Mouse (Mus musculus) limb, embryonic 10.5 days (tissue): ENCODE results near the gene Nptn. TPM values are rescaled to one million over a fixed set of nuclear protein-coding genes. Genes with fewer than 3 reads are reported as not detected.

Experiments used
- DNase-seq: peaks from one replicate; pipeline ENCODE4 v3.0.0-alpha.2; 2017; ENCODE audit warnings: low spot score
- H3K27ac ChIP-seq: fragments of 300-500 bp; sonication (generic); 2 replicates; pipeline ENCODE4 v1.5.1; 2016; ENCODE audit warnings: mild to moderate bottlenecking
- H3K27me3 ChIP-seq: fragments of 300-500 bp; sonication (generic); 2 replicates; pipeline ENCODE4 v1.6.1; 2016; ENCODE audit warnings: low read depth, mild to moderate bottlenecking; ENCODE audit not compliant: poor library complexity, severe bottlenecking
- H3K36me3 ChIP-seq: fragments of 300-500 bp; sonication (generic); 2 replicates; pipeline ENCODE4 v1.6.1; 2016; ENCODE audit warnings: mild to moderate bottlenecking, moderate library complexity
- H3K4me1 ChIP-seq: fragments of 300-500 bp; sonication (generic); 2 replicates; pipeline ENCODE4 v1.6.1; 2016
- H3K4me3 ChIP-seq: fragments of 300-500 bp; sonication (generic); 2 replicates; pipeline ENCODE4 v1.5.1; 2016; ENCODE audit warnings: mild to moderate bottlenecking, moderate library complexity
- H3K9me3 ChIP-seq: fragments of 300-500 bp; sonication (generic); replicated peaks from 2 replicates; pipeline ENCODE4 v1.6.1; 2016; ENCODE audit warnings: mild to moderate bottlenecking
- WGBS: fragments of 180-500 bp; shearing (Covaris S2); methylation state at CpG from one replicate; pipeline ENCODE4 v1.1.7; 2016; 5-methylcytosine and 5-hydroxymethylcytosine counted together
- polyA plus RNA-seq: library from polyadenylated mRNA; unstranded; fragments of >200 nt; fragmentation: Nextera tagmentation; extraction: Ambion mirVana; gene quantifications from 2 replicates; pipeline ENCODE4 v1.2.1, GENCODE M21; 2016

The Nptn gene
- polyA plus RNA-seq, 1 experiment from 2014 or later, result 50.5 TPM

- H3K4me1 ChIP-seq, result peaks cover 12% of the 10 kb centered on the region
- no peaks in the 10 kb centered on the region for H3K9me3 ChIP-seq
- peaks cover 33% of the 10 kb centered on the region for H3K36me3 ChIP-seq
- no peak overlapping the region for H3K27ac ChIP-seq
- no peak overlapping the region for H3K4me3 ChIP-seq
- H3K27me3 ChIP-seq, result no peaks in the 10 kb centered on the region
- DNase-seq, result no peak
- WGBS, result 80% methylated on average over 3 of the region's 3 CpGs
Observed at GRCm38 (mm10) chr9:58662791-58663190, 80.8 kb downstream of the Nptn start.

- 82% methylated on average over 9 of the region's 9 CpGs for WGBS
Observed at GRCm38 (mm10) chr9:58665492-58665891, 83.5 kb downstream of the Nptn start.

GRCm38 (mm10) chr9:58666191-58666590 is 84.2 kb downstream of the Nptn start:
- DNase-seq, result no peak
- H3K9me3 ChIP-seq, result no peaks in the 10 kb centered on the region
- 49% methylated on average over 9 of the region's 9 CpGs for WGBS
- no peak overlapping the region for H3K27ac ChIP-seq
- H3K4me1 ChIP-seq, result peaks cover 12% of the 10 kb centered on the region
- H3K27me3 ChIP-seq, result no peaks in the 10 kb centered on the region
- no peak overlapping the region for H3K4me3 ChIP-seq
- H3K36me3 ChIP-seq, result peaks cover 23% of the 10 kb centered on the region

More at GRCm38 (mm10) chr9:58665492-58665891, 83.5 kb downstream of the Nptn start:
- peaks cover 12% of the 10 kb centered on the region for H3K4me1 ChIP-seq
- no peak overlapping the region for H3K4me3 ChIP-seq
- no peaks in the 10 kb centered on the region for H3K9me3 ChIP-seq
- no peak for DNase-seq
- H3K27ac ChIP-seq, result no peak overlapping the region
- peaks cover 23% of the 10 kb centered on the region for H3K36me3 ChIP-seq
- H3K27me3 ChIP-seq, result no peaks in the 10 kb centered on the region

GRCm38 (mm10) chr9:58667244-58667643 is 85.2 kb downstream of the Nptn start:
- Histone ChIP-seq H3K4me1 (peaks cover 12% of the 10 kb centered on the region), H3K36me3 (peaks cover 17% of the 10 kb centered on the region), H3K9me3 (no peaks in the 10 kb centered on the region), H3K27ac (no peak overlapping the region), H3K27me3 (no peaks in the 10 kb centered on the region), H3K4me3 (no peak overlapping the region)
- 40% methylated on average over 9 of the region's 9 CpGs for WGBS
- no peak for DNase-seq

GRCm38 (mm10) chr9:58668171-58668570 is 86.1 kb downstream of the Nptn start:
- WGBS, result 95% methylated on average over 3 of the region's 3 CpGs
- no peak for DNase-seq
- H3K4me1 ChIP-seq, result peaks cover 14% of the 10 kb centered on the region
- H3K4me3 ChIP-seq, result no peak overlapping the region
- H3K36me3 ChIP-seq, result 0 out of 2 replicates have a peak, but pooled peaks cover 8% of the 10 kb centered on the region
- no peaks in the 10 kb centered on the region for H3K27me3 ChIP-seq
- H3K27ac ChIP-seq, result 0 out of 2 replicates have a peak overlapping the region, but pooled peaks have one; percentile 28
- no peaks in the 10 kb centered on the region for H3K9me3 ChIP-seq

GRCm38 (mm10) chr9:58669071-58669470 is 87.0 kb downstream of the Nptn start:
- 0 out of 2 replicates have a peak, but pooled peaks cover 8% of the 10 kb centered on the region for H3K36me3 ChIP-seq
- H3K4me1 ChIP-seq, result peaks cover 14% of the 10 kb centered on the region
- 65% methylated on average over 3 of the region's 3 CpGs for WGBS
- H3K4me3 ChIP-seq, result no peak overlapping the region
- H3K27ac ChIP-seq, result no peak overlapping the region
- DNase-seq, result no peak
- no peaks in the 10 kb centered on the region for H3K27me3 ChIP-seq
- no peaks in the 10 kb centered on the region for H3K9me3 ChIP-seq

GRCm38 (mm10) chr9:58669819-58670218 is 87.8 kb downstream of the Nptn start:
- 0 out of 2 replicates have a peak, but pooled peaks cover 8% of the 10 kb centered on the region for H3K36me3 ChIP-seq
- H3K27ac ChIP-seq, result no peak overlapping the region
- H3K27me3 ChIP-seq, result no peaks in the 10 kb centered on the region
- H3K4me3 ChIP-seq, result no peak overlapping the region
- DNase-seq, result no peak
- peaks cover 10% of the 10 kb centered on the region for H3K4me1 ChIP-seq
- 93% methylated on average over 6 of the region's 6 CpGs for WGBS
- no peaks in the 10 kb centered on the region for H3K9me3 ChIP-seq

GRCm38 (mm10) chr9:58672474-58672873 is 90.4 kb downstream of the Nptn start:
- Histone ChIP-seq H3K27ac (no peak overlapping the region), H3K4me3 (no peak overlapping the region), H3K27me3 (no peaks in the 10 kb centered on the region), H3K9me3 (no peaks in the 10 kb centered on the region), H3K36me3 (no peaks in the 10 kb centered on the region), H3K4me1 (peaks cover 12% of the 10 kb centered on the region)
- 45% methylated on average over 4 of the region's 4 CpGs for WGBS
- DNase-seq, result no peak

GRCm38 (mm10) chr9:58674736-58675135 is 92.7 kb downstream of the Nptn start:
- Histone ChIP-seq H3K4me1 (peaks cover 12% of the 10 kb centered on the region), H3K4me3 (no peak overlapping the region), H3K36me3 (no peaks in the 10 kb centered on the region), H3K27me3 (no peaks in the 10 kb centered on the region), H3K9me3 (no peaks in the 10 kb centered on the region), H3K27ac (no peak overlapping the region)
- DNase-seq, result no peak
- whole genome bisulfite sequencing, result 80% methylated on average over 11 of the region's 11 CpGs

- Histone ChIP-seq H3K4me1 (peaks cover 12% of the 10 kb centered on the region), H3K9me3 (no peaks in the 10 kb centered on the region), H3K4me3 (no peak overlapping the region), H3K36me3 (no peaks in the 10 kb centered on the region), H3K27me3 (no peaks in the 10 kb centered on the region), H3K27ac (no peak overlapping the region)
- 45% methylated on average over 6 of the region's 6 CpGs for WGBS
- DNase-seq, result no peak
Observed at GRCm38 (mm10) chr9:58675371-58675770, 93.3 kb downstream of the Nptn start.

- Histone ChIP-seq H3K27me3 (no peaks in the 10 kb centered on the region), H3K36me3 (no peaks in the 10 kb centered on the region), H3K27ac (no peak overlapping the region), H3K4me1 (no peaks in the 10 kb centered on the region), H3K9me3 (no peaks in the 10 kb centered on the region), H3K4me3 (no peak overlapping the region)
- no peak for DNase-seq
- 62% methylated on average over 2 of the region's 2 CpGs for WGBS
Observed at GRCm38 (mm10) chr9:58681411-58681810, 99.4 kb downstream of the Nptn start.

GRCm38 (mm10) chr9:58682106-58682505 is 100.1 kb downstream of the Nptn start:
- peaks cover 2% of the 10 kb centered on the region; the same call in 1 of the 2 replicates for H3K4me1 ChIP-seq
- no peak for DNase-seq
- WGBS, result 74% methylated on average over 6 of the region's 6 CpGs
- no peak overlapping the region for H3K27ac ChIP-seq
- H3K36me3 ChIP-seq, result no peaks in the 10 kb centered on the region
- H3K27me3 ChIP-seq, result no peaks in the 10 kb centered on the region
- no peaks in the 10 kb centered on the region for H3K9me3 ChIP-seq
- no peak overlapping the region for H3K4me3 ChIP-seq

GRCm38 (mm10) chr9:58683372-58683771 is 101.3 kb downstream of the Nptn start:
- Histone ChIP-seq H3K27me3 (no peaks in the 10 kb centered on the region), H3K27ac (no peak overlapping the region), H3K36me3 (no peaks in the 10 kb centered on the region)

GRCm38 (mm10) chr9:58685290-58685689 is 103.2 kb downstream of the Nptn start:
- Histone ChIP-seq H3K4me1 (peaks cover 17% of the 10 kb centered on the region), H3K9me3 (no peaks in the 10 kb centered on the region), H3K36me3 (no peaks in the 10 kb centered on the region), H3K27ac (no peak overlapping the region), H3K27me3 (no peaks in the 10 kb centered on the region), H3K4me3 (no peak overlapping the region)
- WGBS, result 88% methylated on average over 10 of the region's 10 CpGs
- no peak for DNase-seq

More at GRCm38 (mm10) chr9:58683372-58683771, 101.3 kb downstream of the Nptn start:
- WGBS, result 76% methylated on average over 6 of the region's 6 CpGs
- H3K4me1 ChIP-seq, result peaks cover 14% of the 10 kb centered on the region
- no peak overlapping the region for H3K4me3 ChIP-seq
- no peak for DNase-seq
- H3K9me3 ChIP-seq, result no peaks in the 10 kb centered on the region
